Mouse (Mus musculus) kidney, postnatal 0 days (tissue): Measurements from ENCODE around the gene E030018B13Rik. TPM values are rescaled to one million over a fixed set of nuclear protein-coding genes. Genes with fewer than 3 reads are reported as not detected.

Experiments used
- ATAC-seq: fragments of 200-750 bp; cut with Nextera tagmentation; replicated peaks from 2 replicates; pipeline ENCODE4 v1.8.0; 2017; ENCODE audit warnings: low read depth, moderate number of reproducible peaks, moderate TSS enrichment, moderate library complexity; ENCODE audit not compliant: low FRiP score
- DNase-seq: peaks from one replicate; pipeline ENCODE4 v3.0.0-alpha.2; 2016; ENCODE audit warnings: low spot score
- H3K27ac ChIP-seq: fragments of 300-500 bp; sonication (generic); 2 replicates; pipeline ENCODE4 v1.5.1; 2014; ENCODE audit warnings: mild to moderate bottlenecking
- H3K27me3 ChIP-seq: fragments of 300-500 bp; sonication (generic); 2 replicates; pipeline ENCODE4 v1.6.1; 2014; ENCODE audit warnings: low read length, mixed read lengths; ENCODE audit not compliant: insufficient read depth
- H3K36me3 ChIP-seq: fragments of 300-500 bp; sonication (generic); 2 replicates; pipeline ENCODE4 v1.6.1; 2014; ENCODE audit warnings: low read length, mixed read lengths; ENCODE audit not compliant: insufficient read depth
- H3K4me1 ChIP-seq: fragments of 300-500 bp; sonication (generic); replicated peaks from 2 replicates; pipeline ENCODE4 v1.6.1; 2014; ENCODE audit warnings: antibody characterized with exemption, low read length, mixed read lengths; ENCODE audit not compliant: insufficient read depth
- H3K4me2 ChIP-seq: fragments of 300-500 bp; sonication (generic); 2 replicates; pipeline ENCODE4 v1.6.1; 2014; ENCODE audit warnings: mild to moderate bottlenecking, low read length, moderate library complexity, mixed read lengths
- H3K4me3 ChIP-seq: fragments of 300-500 bp; sonication (generic); replicated peaks from 2 replicates; pipeline ENCODE4 v1.5.1; 2014; ENCODE audit warnings: low read depth, low read length
- H3K9ac ChIP-seq: fragments of 300-500 bp; sonication (generic); 2 replicates; pipeline ENCODE4 v1.6.1; 2014; ENCODE audit warnings: low read depth, low read length
- H3K9me3 ChIP-seq: fragments of 300-500 bp; sonication (generic); replicated peaks from 2 replicates; pipeline ENCODE4 v1.6.1; 2016; ENCODE audit warnings: low read length, inconsistent platforms, mixed read lengths
- CTCF ChIP-seq: IDR thresholded peaks from 2 replicates; pipeline ENCODE4 v1.5.1; 2016; ENCODE audit warnings: antibody characterized with exemption, low read depth, mild to moderate bottlenecking, moderate library complexity
- WGBS: fragments of 180-500 bp; shearing (Covaris S2); extraction: QIAGEN DNeasy Blood & Tissue Kit; methylation state at CpG from one replicate; pipeline ENCODE4 v1.1.7; 2014; 5-methylcytosine and 5-hydroxymethylcytosine counted together
- polyA plus RNA-seq: library from polyadenylated mRNA; unstranded; fragments of >200 nt; fragmentation: Nextera tagmentation; extraction: Ambion mirVana; gene quantifications from 2 replicates; pipeline ENCODE4 v1.2.1, GENCODE M21; 2015

The E030018B13Rik gene
- polyA plus RNA-seq, 1 experiment from 2014 or later = not detected

DNA sequence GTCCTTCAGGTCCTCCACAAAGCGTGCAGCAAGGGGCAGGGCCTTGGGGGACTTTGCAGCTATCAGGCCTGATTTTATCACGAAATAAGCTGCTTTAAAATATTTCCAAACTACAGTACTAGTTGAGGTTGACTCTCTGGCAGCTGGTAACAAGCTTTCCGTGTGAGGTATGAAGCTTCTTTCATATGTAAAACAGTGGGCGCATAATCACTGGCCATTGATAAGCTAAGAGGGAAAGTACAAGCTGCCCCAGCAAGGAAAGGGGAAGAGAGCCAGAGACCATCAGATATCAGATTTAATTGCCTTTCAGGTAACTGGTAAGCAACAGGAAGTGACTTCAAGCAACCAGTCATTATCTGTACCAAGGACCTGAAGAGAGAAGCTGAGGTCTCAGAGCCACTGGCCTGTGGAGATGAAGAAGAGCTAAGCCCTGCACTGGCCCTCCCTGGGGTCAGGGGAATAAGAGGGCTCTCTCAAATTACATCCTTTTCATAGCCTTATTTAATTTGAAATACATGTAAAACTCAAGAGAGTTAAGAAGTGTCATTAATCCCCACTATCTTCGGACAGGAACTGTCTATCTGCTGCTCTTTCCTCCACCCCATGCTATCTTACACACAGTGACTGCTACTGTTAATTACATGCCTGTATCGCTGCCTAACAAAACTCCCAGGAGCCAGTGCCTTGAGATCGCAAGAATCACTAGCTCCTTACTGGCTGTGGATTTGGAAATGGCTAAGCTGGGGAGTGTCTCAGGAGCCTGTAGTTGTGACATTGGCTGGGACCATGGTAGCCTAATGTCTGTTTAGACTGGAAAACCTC, 35.6 kb downstream of the E030018B13Rik start:
- Histone ChIP-seq H3K4me3 (no peak overlapping the region), H3K27me3 (no peaks in the 10 kb centered on the region)
- WGBS = 69% methylated on average over 7 of the region's 7 CpGs

DNA sequence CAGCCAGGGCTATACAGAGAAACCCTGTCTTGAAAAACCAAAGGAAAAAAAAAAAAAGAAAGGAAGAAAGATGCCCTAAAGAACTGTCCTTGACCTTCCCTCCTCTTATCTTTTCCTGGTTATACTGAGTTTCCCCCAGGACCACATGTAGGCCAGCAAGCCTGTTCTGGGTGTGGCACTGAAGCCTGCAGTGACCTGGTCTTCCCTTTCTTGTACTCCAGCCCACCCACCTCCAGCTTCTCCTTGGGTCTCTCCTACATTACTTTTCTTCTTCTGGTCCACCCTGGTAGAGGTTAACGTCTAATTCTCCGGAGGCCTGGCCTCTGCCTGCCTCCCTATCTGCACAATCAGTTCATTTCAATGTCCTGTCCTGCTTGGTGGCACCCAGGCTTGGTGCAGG, 38.8 kb downstream of the E030018B13Rik start:
- Histone ChIP-seq H3K9ac (no peak overlapping the region), H3K27ac (no peak overlapping the region), H3K36me3 (no peaks in the 10 kb centered on the region), H3K4me3 (no peak overlapping the region), H3K4me1 (no peaks in the 10 kb centered on the region), H3K4me2 (no peak overlapping the region), H3K9me3 (no peaks in the 10 kb centered on the region), H3K27me3 (no peaks in the 10 kb centered on the region)
- 80% methylated on average over 2 of the region's 2 CpGs for WGBS
- no peak for TF ChIP-seq CTCF
- no peak for ATAC-seq
- DNase-seq = no peak

More for the DNA sequence above, 35.6 kb downstream of the E030018B13Rik start:
- Histone ChIP-seq H3K4me2 (no peak overlapping the region), H3K36me3 (no peaks in the 10 kb centered on the region), H3K27ac (no peak overlapping the region), H3K4me1 (no peaks in the 10 kb centered on the region), H3K9ac (no peak overlapping the region), H3K9me3 (no peaks in the 10 kb centered on the region)
- TF ChIP-seq CTCF = no peak
- DNase-seq (no peak), ATAC-seq (no peak)

DNA sequence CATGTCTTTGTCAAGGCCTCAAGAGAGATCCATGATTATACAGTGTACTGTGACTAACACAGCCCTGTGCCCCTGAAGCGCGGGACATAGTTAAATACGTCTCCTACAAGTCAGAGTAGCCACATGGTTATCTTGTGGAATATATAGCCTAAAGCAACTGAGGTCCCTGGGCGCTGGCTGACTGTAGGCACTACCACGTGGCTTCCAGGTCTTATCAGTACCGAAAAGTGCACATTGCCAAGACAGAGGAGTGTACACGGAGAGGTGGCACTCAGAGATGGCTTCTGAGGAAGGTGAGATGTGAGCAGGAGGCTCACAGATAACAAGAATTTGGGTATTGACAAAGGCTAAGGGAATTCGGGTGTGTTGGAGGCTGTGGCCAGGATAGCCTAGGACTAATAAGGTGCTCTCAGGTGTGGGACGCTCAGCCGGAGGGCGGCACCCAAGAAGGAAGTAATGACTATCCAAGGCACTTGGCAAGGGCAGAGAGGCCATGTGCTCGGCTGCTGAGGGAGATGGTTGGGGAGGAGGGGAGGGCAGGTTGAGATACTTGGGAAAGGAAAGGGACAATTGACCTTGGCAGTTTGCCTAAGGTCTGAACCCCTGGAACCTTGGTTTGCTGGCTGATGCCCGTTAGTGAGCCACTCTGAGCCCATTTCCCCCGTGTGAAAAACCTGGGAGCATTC, 39.6 kb downstream of the E030018B13Rik start:
- H3K27ac ChIP-seq = no peak overlapping the region
- 79% methylated on average over 14 of the region's 14 CpGs for WGBS
- H3K9ac ChIP-seq = no peak overlapping the region
- DNase-seq = no peak
- no peaks in the 10 kb centered on the region for H3K4me1 ChIP-seq
- H3K4me3 ChIP-seq = no peak overlapping the region
- H3K36me3 ChIP-seq = no peaks in the 10 kb centered on the region
- no peaks in the 10 kb centered on the region for H3K9me3 ChIP-seq
- ATAC-seq = no peak
- no peak for TF ChIP-seq CTCF
- no peak overlapping the region for H3K4me2 ChIP-seq
- no peaks in the 10 kb centered on the region for H3K27me3 ChIP-seq

DNA sequence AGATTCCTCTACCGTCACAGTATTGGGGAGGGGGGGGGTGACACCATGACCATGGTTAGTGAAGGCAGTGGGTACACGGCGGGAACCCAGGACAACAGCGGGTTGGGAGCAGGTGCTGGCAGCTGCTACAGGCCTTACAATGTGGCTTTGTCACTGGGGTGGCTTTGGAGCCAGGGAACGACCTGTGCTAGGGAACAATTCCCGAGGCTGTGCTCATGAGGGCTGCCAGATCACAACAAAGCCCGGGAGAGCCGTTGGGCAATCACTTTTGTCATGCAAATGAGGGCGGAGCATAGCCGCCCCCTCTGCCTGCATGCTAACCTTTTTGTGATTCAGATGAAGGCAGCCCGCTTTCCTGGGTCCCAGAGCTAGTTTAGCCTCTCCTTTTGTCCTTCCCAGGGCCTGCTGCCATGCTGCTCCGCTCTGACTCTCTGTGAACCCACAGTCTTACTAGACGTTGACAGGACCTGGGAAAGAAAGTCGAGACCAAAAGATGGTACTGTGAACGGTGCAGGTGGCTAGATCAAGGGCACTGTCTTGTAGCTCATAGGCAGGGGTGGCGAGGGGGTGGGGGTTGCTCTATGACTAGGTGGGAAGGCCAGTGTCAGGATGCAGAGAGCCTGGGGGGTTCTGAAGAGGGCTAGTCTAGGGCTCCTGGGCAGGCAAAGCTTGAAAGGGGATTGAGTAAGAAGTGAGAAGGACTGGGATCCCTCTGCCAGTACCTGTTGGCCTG, 40.5 kb downstream of the E030018B13Rik start:
- WGBS = 27% methylated on average over 16 of the region's 16 CpGs

DNA sequence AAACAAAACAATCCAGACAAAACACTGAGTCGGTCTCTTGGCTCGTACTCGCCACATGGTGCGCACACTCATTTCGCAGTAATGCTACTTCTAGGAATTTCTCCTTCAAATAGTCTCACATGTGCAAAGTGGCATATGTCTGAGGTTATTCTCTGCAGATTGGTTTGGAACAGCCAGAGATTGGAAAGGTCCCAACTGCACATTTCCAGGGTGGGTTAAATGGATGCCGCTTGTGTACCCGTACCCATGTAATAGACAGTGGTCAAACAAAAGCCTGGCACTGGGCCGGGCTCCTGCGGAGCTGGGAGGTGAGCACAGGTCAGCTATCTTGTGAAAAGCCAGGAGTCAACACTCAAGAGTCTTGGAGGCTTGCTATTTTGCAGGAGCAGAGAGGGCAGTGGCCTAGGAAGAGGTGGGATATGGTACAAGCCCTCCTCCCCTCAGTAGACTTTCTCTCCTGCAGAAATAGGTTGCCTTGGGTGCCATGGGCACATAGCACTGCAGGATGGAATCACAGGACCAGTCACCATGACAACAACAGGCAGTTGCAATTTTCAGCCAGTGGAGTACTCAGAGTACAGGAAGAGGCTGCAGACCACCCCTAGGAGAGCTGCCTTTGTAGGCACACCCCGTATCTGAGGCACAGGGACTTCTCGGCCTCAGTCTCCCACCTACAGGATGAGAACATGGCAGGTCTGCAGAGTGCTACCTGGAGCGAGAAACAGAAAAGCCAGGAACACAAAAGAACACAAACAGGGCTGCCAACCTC, 41.4 kb downstream of the E030018B13Rik start:
- Histone ChIP-seq H3K27ac (no peak overlapping the region), H3K9me3 (no peaks in the 10 kb centered on the region), H3K27me3 (no peaks in the 10 kb centered on the region), H3K4me3 (no peak overlapping the region), H3K4me1 (no peaks in the 10 kb centered on the region), H3K4me2 (no peak overlapping the region), H3K36me3 (no peaks in the 10 kb centered on the region), H3K9ac (no peak overlapping the region)
- no peak for DNase-seq
- no peak for ATAC-seq
- TF ChIP-seq CTCF = no peak
- WGBS = 88% methylated on average over 12 of the region's 12 CpGs

More for the DNA sequence above, 40.5 kb downstream of the E030018B13Rik start:
- Histone ChIP-seq H3K27me3 (no peaks in the 10 kb centered on the region), H3K9me3 (no peaks in the 10 kb centered on the region), H3K36me3 (no peaks in the 10 kb centered on the region), H3K4me1 (no peaks in the 10 kb centered on the region), H3K4me3 (no peak overlapping the region), H3K4me2 (no peak overlapping the region), H3K9ac (no peak overlapping the region), H3K27ac (no peak overlapping the region)
- DNase-seq (no peak), ATAC-seq (no peak)
- no peak for TF ChIP-seq CTCF
